Mouse (Mus musculus): ENCODE data around the gene Bcan. TPM values are rescaled to one million over a fixed set of nuclear protein-coding genes. Genes with fewer than 3 reads are reported as not detected.
A peak's percentile ranks its signal among the peaks of the same experiment; 100 is the strongest.

Gene Bcan
- polyA plus RNA-seq, 1 experiment from 2014 or later: not detected

GRCm38 (mm10) chr3:87949266-87949954, 50.6 kb downstream of the Bcan start:
- peak overlapping the region; percentile 62; the same call in 1 of the 2 replicates for H3K27ac ChIP-seq (ENCODE audit: low read depth, low read length)
- ATAC-seq (ENCODE audit: low FRiP score, low TSS enrichment): peak; percentile 2; the same call in 1 of the 2 replicates
- peaks cover 4% of the 10 kb centered on the region; the same call in 1 of the 2 replicates for H3K36me3 ChIP-seq (ENCODE audit: control insufficient read depth, insufficient read depth, low read length)
- peak overlapping the region; percentile 46 for H3K4me3 ChIP-seq (ENCODE audit: low read length)
- no peaks in the 10 kb centered on the region for H3K27me3 ChIP-seq (ENCODE audit: control insufficient read depth, insufficient read depth, low read length)
- H3K9me3 ChIP-seq (ENCODE audit: control insufficient read depth, low read length): no peaks in the 10 kb centered on the region
- H3K9ac ChIP-seq (ENCODE audit: low read depth, low read length): peak overlapping the region; percentile 50
- 7% methylated on average over 16 of the region's 16 CpGs for WGBS
- H3K4me1 ChIP-seq (ENCODE audit: control insufficient read depth, insufficient read depth, low read length): peaks cover 70% of the 10 kb centered on the region
- peak overlapping the region; percentile 72 for H3K4me2 ChIP-seq (replicated peaks; ENCODE audit: low read depth, low read length)

- Histone ChIP-seq H3K9ac (ENCODE audit: low read depth, low read length) (peak within 1 kb of the TSS; percentile 50), H3K4me3 (ENCODE audit: low read length) (peak within 1 kb of the TSS; percentile 46), H3K4me2 (replicated peaks; ENCODE audit: low read depth, low read length) (peak within 1 kb of the TSS; percentile 72), H3K36me3 (ENCODE audit: control insufficient read depth, insufficient read depth, low read length) (peaks cover 5% of the 10 kb centered on the region; the same call in 1 of the 2 replicates), H3K27ac (ENCODE audit: low read depth, low read length) (peak within 1 kb of the TSS; percentile 77), H3K4me1 (ENCODE audit: control insufficient read depth, insufficient read depth, low read length) (peaks cover 70% of the 10 kb centered on the region), H3K27me3 (ENCODE audit: control insufficient read depth, insufficient read depth, low read length) (no peaks in the 10 kb centered on the region), H3K9me3 (ENCODE audit: control insufficient read depth, low read length) (no peaks in the 10 kb centered on the region)
- peak; percentile 8 for ATAC-seq (ENCODE audit: low FRiP score, low TSS enrichment)
- under 1% methylated on average over 35 of the region's 35 CpGs for WGBS
Measured at GRCm38 (mm10) chr3:87948378-87949265, 51.4 kb downstream of the Bcan start, which contains the start of gene Crabp2. Gene Crabp2 (plus strand): TSS chr3:87948666.

GRCm38 (mm10) chr3:87947811-87948199, 52.2 kb downstream of the Bcan start:
- Histone ChIP-seq H3K27ac (ENCODE audit: low read depth, low read length) (peak overlapping the region; percentile 77; the same call in 1 of the 2 replicates), H3K4me1 (ENCODE audit: control insufficient read depth, insufficient read depth, low read length) (peaks cover 64% of the 10 kb centered on the region)
- ATAC-seq (ENCODE audit: low FRiP score, low TSS enrichment): 0 out of 2 replicates have a peak, but pooled peaks have one; percentile 17

GRCm38 (mm10) chr3:87947056-87947810, 52.8 kb downstream of the Bcan start:
- H3K27ac ChIP-seq (ENCODE audit: low read depth, low read length): peak overlapping the region; percentile 77
- peaks cover 59% of the 10 kb centered on the region for H3K4me1 ChIP-seq (ENCODE audit: control insufficient read depth, insufficient read depth, low read length)
- H3K4me3 ChIP-seq (ENCODE audit: low read length): peak overlapping the region; percentile 46
- WGBS: 2% methylated on average over 26 of the region's 26 CpGs
- ATAC-seq (ENCODE audit: low FRiP score, low TSS enrichment): peak; percentile 30
- no peaks in the 10 kb centered on the region for H3K9me3 ChIP-seq (ENCODE audit: control insufficient read depth, low read length)
- no peaks in the 10 kb centered on the region for H3K27me3 ChIP-seq (ENCODE audit: control insufficient read depth, insufficient read depth, low read length)
- peak overlapping the region; percentile 50; the same call in 1 of the 2 replicates for H3K9ac ChIP-seq (ENCODE audit: low read depth, low read length)
- peaks cover 6% of the 10 kb centered on the region for H3K36me3 ChIP-seq (ENCODE audit: control insufficient read depth, insufficient read depth, low read length)
- peak overlapping the region; percentile 72 for H3K4me2 ChIP-seq (replicated peaks; ENCODE audit: low read depth, low read length)

More at GRCm38 (mm10) chr3:87947811-87948199, 52.2 kb downstream of the Bcan start:
- Histone ChIP-seq H3K27me3 (ENCODE audit: control insufficient read depth, insufficient read depth, low read length) (no peaks in the 10 kb centered on the region), H3K36me3 (ENCODE audit: control insufficient read depth, insufficient read depth, low read length) (peaks cover 2% of the 10 kb centered on the region; the same call in 1 of the 2 replicates), H3K4me3 (ENCODE audit: low read length) (peak overlapping the region; percentile 46), H3K9ac (ENCODE audit: low read depth, low read length) (peak overlapping the region; percentile 50; the same call in 1 of the 2 replicates), H3K4me2 (replicated peaks; ENCODE audit: low read depth, low read length) (peak overlapping the region; percentile 72), H3K9me3 (ENCODE audit: control insufficient read depth, low read length) (no peaks in the 10 kb centered on the region)
- 0% methylated on average over 17 of the region's 17 CpGs for WGBS

- WGBS: 17% methylated on average over 1 of the region's 1 CpGs
- Histone ChIP-seq H3K4me3 (ENCODE audit: low read length) (no peak overlapping the region), H3K27ac (ENCODE audit: low read depth, low read length) (peak overlapping the region; percentile 77; the same call in 1 of the 2 replicates), H3K4me2 (replicated peaks; ENCODE audit: low read depth, low read length) (no peak overlapping the region; the same call in 1 of the 2 replicates), H3K9ac (ENCODE audit: low read depth, low read length) (peak overlapping the region; percentile 50; the same call in 1 of the 2 replicates), H3K9me3 (ENCODE audit: control insufficient read depth, low read length) (no peaks in the 10 kb centered on the region), H3K36me3 (ENCODE audit: control insufficient read depth, insufficient read depth, low read length) (peaks cover 14% of the 10 kb centered on the region), H3K27me3 (ENCODE audit: control insufficient read depth, insufficient read depth, low read length) (no peaks in the 10 kb centered on the region), H3K4me1 (ENCODE audit: control insufficient read depth, insufficient read depth, low read length) (peaks cover 52% of the 10 kb centered on the region)
- no peak; the same call in 1 of the 2 replicates for ATAC-seq (ENCODE audit: low FRiP score, low TSS enrichment)
Measured at GRCm38 (mm10) chr3:87946541-87946860, 53.5 kb downstream of the Bcan start.

- Histone ChIP-seq H3K27me3 (ENCODE audit: control insufficient read depth, insufficient read depth, low read length) (no peaks in the 10 kb centered on the region), H3K4me2 (replicated peaks; ENCODE audit: low read depth, low read length) (no peak overlapping the region), H3K9me3 (ENCODE audit: control insufficient read depth, low read length) (no peaks in the 10 kb centered on the region), H3K9ac (ENCODE audit: low read depth, low read length) (no peak overlapping the region), H3K27ac (ENCODE audit: low read depth, low read length) (peak overlapping the region; percentile 77; the same call in 1 of the 2 replicates), H3K4me1 (ENCODE audit: control insufficient read depth, insufficient read depth, low read length) (peaks cover 48% of the 10 kb centered on the region), H3K36me3 (ENCODE audit: control insufficient read depth, insufficient read depth, low read length) (peaks cover 19% of the 10 kb centered on the region), H3K4me3 (ENCODE audit: low read length) (no peak overlapping the region)
- 31% methylated on average over 12 of the region's 12 CpGs for WGBS
- no peak for ATAC-seq (ENCODE audit: low FRiP score, low TSS enrichment)
Measured at GRCm38 (mm10) chr3:87945781-87946540, 54.1 kb downstream of the Bcan start.

GRCm38 (mm10) chr3:87944838-87945600, 55.0 kb downstream of the Bcan start:
- no peak overlapping the region; the same call in 1 of the 2 replicates for H3K27ac ChIP-seq (ENCODE audit: low read depth, low read length)
- ATAC-seq (ENCODE audit: low FRiP score, low TSS enrichment): 0 out of 2 replicates have a peak, but pooled peaks have one; percentile 28
- no peaks in the 10 kb centered on the region for H3K27me3 ChIP-seq (ENCODE audit: control insufficient read depth, insufficient read depth, low read length)
- no peaks in the 10 kb centered on the region for H3K9me3 ChIP-seq (ENCODE audit: control insufficient read depth, low read length)
- H3K36me3 ChIP-seq (ENCODE audit: control insufficient read depth, insufficient read depth, low read length): peaks cover 25% of the 10 kb centered on the region
- peaks cover 45% of the 10 kb centered on the region for H3K4me1 ChIP-seq (ENCODE audit: control insufficient read depth, insufficient read depth, low read length)
- 16% methylated on average over 4 of the region's 4 CpGs for WGBS
- H3K9ac ChIP-seq (ENCODE audit: low read depth, low read length): no peak overlapping the region
- H3K4me2 ChIP-seq (replicated peaks; ENCODE audit: low read depth, low read length): no peak overlapping the region
- H3K4me3 ChIP-seq (ENCODE audit: low read length): no peak overlapping the region

Measured in kidney, embryonic 14.5 days (tissue).